Comparison of ENCODE assay signal across 8 mouse cellular contexts in genomic region chr7:29496953-29497590, GRCm38 (mm10). TPM values are rescaled to one million over a fixed set of nuclear protein-coding genes. Genes with fewer than 3 reads are reported as not detected.
DNase-seq lines count a peak whose midpoint lies in the region; ATAC-seq and TF ChIP-seq lines count a peak whose summit lies in the region.

No protein-coding gene starts in this region.

- DNase-seq in left cerebral cortex, postnatal 4 days = peak; percentile 39
- DNase-seq in left cerebral cortex, adult 2 months (ENCODE audit: extremely low spot score in 1 of 2, low spot score in 2 of 2) = no peak
- peak; percentile 77 for DNase-seq in hindbrain, embryonic 11.5 days (ENCODE audit: low spot score)
- peak; percentile 57 to 74 for DNase-seq in lung, adult 18-20 months
- peak; percentile 64 for DNase-seq in retina, postnatal 1 day
- no peak for DNase-seq in spleen, adult 18-20 months
- no peak for DNase-seq in right cerebral cortex, adult 18-20 months
- no peak for DNase-seq in layer of hippocampus, postnatal 36 days

- H3K4me3 ChIP-seq in left cerebral cortex, adult 2 months = no peak overlapping the region
- no peak overlapping the region for H3K4me3 ChIP-seq in hindbrain, embryonic 11.5 days (ENCODE audit: low read depth, low read length)

- H3K36me3 ChIP-seq in hindbrain, embryonic 11.5 days (ENCODE audit: control insufficient read depth, insufficient read depth, low read length) = no peaks in the 10 kb centered on the region

- H3K4me1 ChIP-seq in hindbrain, embryonic 11.5 days (replicated peaks; ENCODE audit: control insufficient read depth, insufficient read depth, low read length) = peaks cover 13% of the 10 kb centered on the region

- no peaks in the 10 kb centered on the region for H3K9me3 ChIP-seq in hindbrain, embryonic 11.5 days (ENCODE audit: control insufficient read depth, low read length)

- 0 out of 2 replicates have a peak overlapping the region, but pooled peaks have one; percentile 3 for H3K4me2 ChIP-seq in hindbrain, embryonic 11.5 days (replicated peaks; ENCODE audit: low read depth, low read length)

- 56% methylated on average over 10 of the region's 10 CpGs for WGBS in hindbrain, embryonic 11.5 days

- no peak overlapping the region for H3K9ac ChIP-seq in hindbrain, embryonic 11.5 days (ENCODE audit: low read depth, low read length)

- ATAC-seq in hindbrain, embryonic 11.5 days (ENCODE audit: low FRiP score) = peak; percentile 73

- H3K27me3 ChIP-seq in hindbrain, embryonic 11.5 days (ENCODE audit: control insufficient read depth, insufficient read depth, low read length) = no peaks in the 10 kb centered on the region

- intact Hi-C loops in left cerebral cortex, postnatal 4 days (cut with DNase I) = no loop called here
- intact Hi-C loops in left cerebral cortex, adult 2 months (cut with DNase I) = no loop called here

- TF ChIP-seq CTCF in left cerebral cortex, adult 2 months (IDR thresholded peaks at IDR 0.05) = no peak

- H3K27ac ChIP-seq in left cerebral cortex, adult 2 months = no peak overlapping the region
- peak overlapping the region; percentile 12; the same call in 1 of the 2 replicates for H3K27ac ChIP-seq in hindbrain, embryonic 11.5 days (ENCODE audit: low read depth, low read length)

RNA-seq across cellular contexts. Expression of gene Sipa1l3, which starts 21.4 kb away (rescaled TPM):
- total RNA-seq in left cerebral cortex, postnatal 4 days (2021) = 10 to 100 TPM; 58.2 to 58.4 TPM
- 10 to 100 TPM; 51.3 to 61.8 TPM for total RNA-seq in left cerebral cortex, adult 2 months (2021)
- polyA plus RNA-seq in hindbrain, embryonic 11.5 days (2014; fragmentation: Nextera tagmentation; extraction: Ambion mirVana) = 6.1 and 11.2 TPM in 2 replicates
- 100 to 1,000 TPM; 242 to 252 TPM for total RNA-seq in layer of hippocampus, postnatal 36 days (2021)

Comparison
In these comparisons a context has a peak if more than half of its experiments do, and no peak if none do; other contexts are left out.
1. DNase-seq: peak in left cerebral cortex, postnatal 4 days (single experiment), hindbrain, embryonic 11.5 days (single experiment), lung, adult 18-20 months (2 of 2) and retina, postnatal 1 day (single experiment); none in left cerebral cortex, adult 2 months (0 of 2), spleen, adult 18-20 months (0 of 2), right cerebral cortex, adult 18-20 months (single experiment) and layer of hippocampus, postnatal 36 days (0 of 2).